Mouse (Mus musculus) adipocyte (in vitro differentiated cells): ENCODE measurements around the gene Senp8.
A peak's percentile ranks its signal among the peaks of the same experiment; 100 is the strongest.
"Not testable (repeated sequence)": the region's sequence is repeated elsewhere in the genome, so short reads cannot be mapped to it uniquely, and the experiment has no call there.

Source experiments
- DNase-seq: peaks from one replicate; pipeline ENCODE4 v3.0.0-alpha.2; 2016; ENCODE audit warnings: low spot score

Senp8 gene

DNA sequence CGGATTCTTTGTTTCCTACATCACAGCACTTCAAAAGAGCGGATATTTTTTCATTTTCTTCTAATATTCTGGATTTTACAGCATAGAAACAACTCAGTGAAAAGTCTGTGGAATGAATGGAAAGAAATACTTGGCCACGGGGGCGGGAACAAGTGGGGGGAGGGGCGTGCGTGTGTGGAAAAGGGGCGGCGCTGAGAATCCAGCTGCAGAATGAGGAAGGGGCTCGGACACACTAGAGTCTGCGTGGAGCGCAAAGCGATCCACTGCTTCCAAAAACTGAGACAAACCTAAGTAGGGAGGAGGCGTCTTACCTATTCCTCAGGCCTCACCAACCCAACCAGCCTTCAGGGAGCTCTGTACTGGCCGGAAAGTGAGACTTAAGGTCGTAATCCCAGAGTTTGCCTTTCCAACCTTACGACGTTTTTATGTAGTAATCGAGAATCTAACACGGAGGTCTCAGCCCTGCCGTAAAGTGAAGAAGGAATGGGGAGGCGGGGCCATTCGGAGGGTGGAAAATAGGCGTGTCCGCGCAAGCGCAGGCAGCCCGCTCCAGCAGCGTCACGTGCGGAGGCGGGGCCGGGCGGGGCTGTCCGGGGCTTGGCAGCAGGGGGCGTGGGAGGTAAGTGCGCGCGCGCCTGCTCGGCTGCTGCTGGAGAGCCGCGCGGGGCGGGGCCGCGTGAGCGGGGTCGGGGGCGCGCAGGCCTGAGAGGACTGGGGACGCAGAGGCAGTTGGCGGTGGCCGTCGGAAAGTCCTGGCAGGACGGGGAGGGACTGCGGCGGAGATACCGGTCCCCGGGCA, at the start of gene Senp8, which contains the start of gene Myo9a:
Senp8 (minus strand) TSS at position 444 of the 799 bp plus-strand sequence.
Myo9a (plus strand) TSS at position 630 of the 799 bp plus-strand sequence.
- peak; percentile 98 for DNase-seq

DNA sequence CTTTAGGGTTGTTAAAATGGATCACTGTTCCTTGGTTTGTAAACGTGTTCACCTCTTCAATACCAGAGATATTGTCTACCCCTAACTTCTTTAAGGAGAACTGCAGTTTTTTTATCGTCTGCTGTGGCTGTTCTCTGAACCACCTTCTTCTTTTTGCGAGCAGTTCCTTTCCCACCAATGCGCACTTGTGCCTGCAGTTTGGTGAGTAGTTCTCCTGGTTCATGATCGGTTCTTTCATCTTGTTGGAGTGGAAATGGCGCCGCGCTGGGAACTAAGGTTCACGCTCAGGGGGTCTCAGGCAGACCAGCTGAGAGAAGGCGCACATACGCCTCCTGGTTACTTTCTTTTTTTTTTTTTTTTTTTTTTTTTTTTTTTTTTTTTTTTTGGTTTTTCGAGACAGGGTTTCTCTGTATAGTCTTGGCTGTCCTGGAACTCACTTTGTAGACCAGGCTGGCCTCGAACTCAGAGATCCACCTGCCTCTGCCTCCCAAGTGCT, 16.5 kb upstream of the Senp8 start:
- DNase-seq, result not testable (repeated sequence)

DNA sequence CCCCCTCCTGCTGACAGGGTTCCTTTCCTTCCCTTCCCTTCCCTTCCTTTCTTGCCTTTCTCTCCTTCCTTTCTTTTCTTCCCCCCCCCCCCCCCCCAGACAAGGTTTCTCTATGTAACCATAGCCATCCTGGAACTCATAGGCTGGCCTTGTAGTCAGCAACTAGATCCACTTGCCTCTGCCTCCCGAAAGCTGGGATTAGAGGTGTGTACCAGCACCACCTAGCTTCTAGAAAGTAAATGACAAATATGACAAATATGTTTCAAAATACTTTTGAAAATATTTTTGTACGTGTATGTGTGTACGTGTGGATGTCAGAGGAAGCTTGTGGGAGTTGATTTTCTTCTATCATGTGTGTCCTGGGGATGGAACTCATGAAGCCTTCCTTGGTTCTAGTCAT, 10.0 kb upstream of the Senp8 start:
- peak; percentile 26 for DNase-seq

DNA sequence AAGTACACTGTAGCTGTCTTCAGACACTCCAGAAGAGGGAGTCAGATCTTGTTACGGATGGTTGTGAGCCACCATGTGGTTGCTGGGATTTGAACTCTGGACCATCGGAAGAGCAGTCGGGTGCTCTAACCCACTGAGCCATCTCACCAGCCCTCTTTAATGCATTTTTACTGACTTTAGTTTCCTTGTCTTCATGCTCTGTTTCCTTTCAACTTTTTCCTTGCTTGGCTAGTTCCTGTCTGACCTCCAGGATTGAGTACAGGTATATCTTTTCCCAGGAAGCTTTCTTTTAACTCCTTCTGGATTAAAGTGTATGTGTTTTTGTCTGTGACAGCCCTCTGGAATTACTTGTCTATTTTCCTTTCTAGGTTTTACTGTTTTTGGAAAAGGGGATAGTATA, 6.5 kb upstream of the Senp8 start:
- not testable (repeated sequence) for DNase-seq

DNA sequence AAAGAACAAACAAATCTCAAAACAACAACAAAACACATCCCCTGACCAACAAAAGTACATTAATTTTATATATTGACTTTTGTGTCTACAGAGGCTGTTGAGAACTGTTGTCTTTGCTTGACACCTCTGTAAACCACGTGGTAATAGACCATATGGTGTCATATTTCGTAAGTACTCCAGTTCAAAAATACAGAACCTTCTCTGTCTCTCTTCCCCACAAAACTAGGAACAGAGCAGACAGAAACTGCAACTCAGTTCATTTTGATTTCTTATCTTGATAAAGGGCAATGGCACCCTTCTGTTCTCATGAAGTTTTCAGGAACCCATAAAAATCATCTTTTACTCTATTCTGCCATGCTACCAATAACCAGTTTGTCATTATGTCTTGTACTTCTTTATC, 4.7 kb upstream of the Senp8 start:
- no peak for DNase-seq

DNA sequence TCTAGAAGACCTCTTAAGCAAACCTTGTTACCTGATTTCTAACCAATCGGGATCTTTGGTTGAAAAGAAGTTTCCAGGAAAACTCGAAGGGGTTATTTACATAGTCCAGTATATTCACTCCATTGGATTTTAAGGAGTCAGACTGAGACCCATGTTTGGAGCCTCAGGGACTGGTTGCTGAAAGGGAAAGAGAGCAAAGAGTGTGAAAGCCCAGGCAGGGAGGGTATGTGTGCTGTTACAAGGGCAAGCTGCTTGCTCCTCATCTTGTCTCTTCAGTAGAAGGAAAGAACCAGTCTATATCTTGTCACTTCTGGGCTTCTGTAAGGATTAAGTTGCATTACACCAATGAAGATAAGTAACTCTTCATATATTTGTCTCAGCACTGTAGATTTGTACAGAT, 1.5 kb upstream of the Senp8 start:
- DNase-seq, result peak; percentile 37

DNA sequence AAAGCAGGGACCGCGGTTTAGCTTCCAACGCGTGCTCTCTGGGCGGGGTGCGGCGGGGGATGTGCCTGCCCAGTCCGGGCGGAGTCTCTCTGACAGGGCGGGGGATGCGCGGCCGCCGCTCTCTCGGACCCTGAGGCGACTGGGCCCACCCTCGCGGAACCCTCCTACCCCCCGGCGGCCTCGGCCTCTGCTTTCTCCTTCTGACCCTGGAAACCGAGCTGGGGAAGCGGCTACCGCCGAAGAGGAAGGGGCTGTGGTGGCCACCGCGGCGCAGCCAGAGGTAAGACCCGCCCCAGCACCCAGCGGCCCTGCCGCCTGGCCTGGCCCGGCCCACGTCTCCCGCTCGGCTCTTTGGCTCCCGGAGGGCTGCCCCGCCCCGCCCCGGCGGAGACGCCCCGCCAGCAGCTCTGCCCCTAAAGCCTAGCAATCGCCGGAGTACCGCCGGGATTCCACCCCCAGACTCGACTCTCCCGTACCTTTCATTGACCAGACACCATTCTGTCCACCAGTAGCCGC, 614 bp upstream of the Senp8 start:
- peak; percentile 83 for DNase-seq

DNA sequence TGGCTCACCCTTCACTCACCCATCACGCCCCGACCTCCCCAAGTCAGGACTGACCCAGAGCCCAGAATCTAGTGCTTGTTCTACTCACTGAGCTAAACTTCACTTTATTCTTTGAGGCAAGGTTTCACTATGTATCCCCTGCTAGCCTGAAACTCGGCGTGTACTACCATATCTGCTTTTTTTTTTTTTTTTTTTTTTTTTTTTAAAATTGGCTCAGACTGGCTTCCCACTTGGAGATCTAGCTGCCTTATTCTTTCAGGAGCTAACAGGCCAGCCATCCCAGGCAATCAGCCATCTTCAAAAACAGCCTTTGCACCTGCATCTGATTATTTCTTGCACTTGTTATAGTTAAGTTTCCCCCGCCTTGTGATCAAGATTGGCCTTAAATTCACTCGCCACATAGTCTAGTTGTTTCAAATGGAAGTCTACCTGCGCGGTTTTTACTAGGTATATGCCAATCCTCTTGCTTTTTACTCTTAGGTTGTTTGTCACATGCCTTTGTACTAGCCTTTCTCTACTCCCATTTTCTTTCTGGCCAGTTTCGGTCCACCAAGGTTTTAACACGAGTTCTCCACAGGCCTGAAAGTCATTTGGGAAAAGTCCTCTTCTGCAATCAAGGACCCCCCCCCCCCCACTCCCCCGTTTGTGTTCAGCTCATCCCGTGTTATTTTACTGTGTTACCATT, 787 bp downstream of the Senp8 start:
- DNase-seq, result no peak

DNA sequence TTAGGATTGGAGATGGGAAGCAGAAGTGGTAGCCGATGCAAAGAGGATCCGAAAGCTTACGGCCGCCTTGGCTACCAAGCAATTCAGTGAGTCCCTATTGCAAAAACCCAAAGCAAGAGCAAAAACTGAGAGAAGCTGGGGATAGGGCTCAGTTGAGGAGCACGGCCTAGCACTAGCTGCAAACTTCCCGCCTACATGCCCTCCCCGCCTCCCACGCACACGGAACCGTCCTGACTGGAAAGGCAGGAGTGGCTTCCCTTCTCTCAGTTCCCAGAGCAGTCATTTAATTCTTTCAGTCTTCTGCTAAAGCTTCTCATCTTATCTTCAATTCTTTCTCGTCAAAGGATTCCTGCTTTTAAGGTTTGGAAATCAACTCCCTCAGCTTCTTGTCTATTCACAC, 1.5 kb downstream of the Senp8 start:
- no peak for DNase-seq

DNA sequence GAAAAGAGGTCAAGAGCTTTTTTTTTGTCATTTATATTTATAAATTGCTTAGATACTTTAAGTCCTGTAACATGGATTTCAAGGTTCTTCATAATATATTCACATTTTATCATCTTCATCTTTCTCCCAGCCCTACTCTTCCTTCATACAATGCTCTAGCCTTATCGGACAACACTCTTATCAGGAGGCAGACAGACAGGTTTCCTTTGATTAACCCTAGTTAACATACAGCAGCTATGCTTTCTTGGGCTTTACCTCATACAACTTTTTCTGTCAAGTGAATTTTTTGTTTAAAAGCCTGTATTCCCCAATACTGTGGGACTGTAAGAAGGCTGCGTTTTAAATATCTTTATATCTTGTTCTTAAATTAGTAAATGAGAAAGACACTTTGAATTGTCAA, 2.1 kb downstream of the Senp8 start:
- no peak for DNase-seq

DNA sequence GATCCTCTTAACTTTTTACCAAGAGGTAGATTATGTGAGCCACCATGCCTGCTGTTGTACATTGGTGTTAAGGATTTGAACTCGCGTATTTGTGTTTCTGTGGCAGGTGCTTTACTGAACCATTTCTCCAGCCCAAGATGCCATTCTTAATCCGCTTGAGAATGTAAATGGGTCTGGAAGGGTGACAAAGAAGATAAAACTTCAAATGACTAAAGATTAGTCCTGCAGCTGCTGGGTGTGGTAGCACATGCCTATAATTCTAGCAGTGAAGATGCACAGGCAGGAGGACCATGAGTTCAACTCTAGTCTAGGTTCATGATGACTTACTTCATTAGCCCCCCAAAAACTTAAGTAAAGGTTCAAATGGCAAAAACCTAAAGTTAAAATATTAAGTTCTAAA, 6.6 kb downstream of the Senp8 start:
- DNase-seq, result no peak

DNA sequence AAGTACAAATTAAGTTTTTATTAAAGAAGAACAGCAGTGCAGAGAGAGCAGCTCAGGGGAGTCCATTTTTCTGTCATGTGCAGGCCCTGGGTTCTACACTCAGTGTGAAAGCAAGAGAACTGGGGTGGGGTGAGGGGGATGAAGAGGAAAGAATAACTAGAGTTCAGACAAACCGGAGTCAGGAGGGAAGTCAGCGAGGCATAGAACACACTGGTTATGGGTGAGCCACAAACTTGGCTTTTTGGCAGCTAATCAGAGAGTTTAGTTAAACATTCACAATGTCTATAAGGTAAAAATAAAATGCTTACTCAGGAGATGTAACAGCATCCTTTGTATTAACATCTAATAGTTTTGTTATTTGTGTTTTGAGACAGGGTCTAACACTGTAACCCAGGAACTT, 9.9 kb downstream of the Senp8 start:
- no peak for DNase-seq

DNA sequence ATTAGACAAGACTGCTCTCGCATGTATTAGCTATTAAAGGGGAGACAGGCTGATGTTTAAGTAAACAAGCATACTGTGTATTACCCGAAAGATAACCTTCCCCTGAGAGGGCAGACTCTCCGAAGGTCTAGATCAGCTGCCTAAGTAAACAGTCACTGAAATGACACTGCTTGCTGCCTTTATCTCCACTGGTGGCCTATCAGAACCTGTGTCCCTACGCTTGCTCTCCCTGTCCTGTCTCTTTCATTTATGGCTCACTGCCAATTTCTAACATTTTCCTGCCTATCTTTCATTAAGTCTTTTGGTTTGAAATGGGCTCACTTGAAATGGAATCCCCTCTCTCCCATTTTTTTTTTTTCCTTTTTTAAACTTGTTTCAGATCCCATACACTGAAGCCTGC, 15.1 kb downstream of the Senp8 start:
- DNase-seq, result no peak

DNA sequence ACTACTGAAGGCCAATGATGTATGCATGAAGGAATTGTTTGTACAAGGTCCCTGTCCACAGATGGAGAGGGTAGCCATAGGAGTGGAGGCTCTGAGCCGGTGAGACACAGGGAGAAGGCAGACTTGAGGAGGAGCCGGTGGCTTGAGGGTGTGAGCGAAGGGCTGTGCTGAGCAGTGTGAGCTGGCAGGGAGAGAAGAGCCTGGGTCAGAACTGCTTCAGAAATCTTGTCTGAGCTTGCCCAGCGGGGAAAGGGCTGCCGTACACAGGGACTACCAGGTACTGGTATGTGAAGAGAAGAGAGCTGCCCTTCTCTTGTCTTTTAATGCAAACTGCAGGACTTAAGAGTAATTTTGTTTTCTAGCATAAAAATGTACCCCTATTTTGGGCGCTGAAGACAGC, 17.4 kb downstream of the Senp8 start:
- peak; percentile 61 for DNase-seq

DNA sequence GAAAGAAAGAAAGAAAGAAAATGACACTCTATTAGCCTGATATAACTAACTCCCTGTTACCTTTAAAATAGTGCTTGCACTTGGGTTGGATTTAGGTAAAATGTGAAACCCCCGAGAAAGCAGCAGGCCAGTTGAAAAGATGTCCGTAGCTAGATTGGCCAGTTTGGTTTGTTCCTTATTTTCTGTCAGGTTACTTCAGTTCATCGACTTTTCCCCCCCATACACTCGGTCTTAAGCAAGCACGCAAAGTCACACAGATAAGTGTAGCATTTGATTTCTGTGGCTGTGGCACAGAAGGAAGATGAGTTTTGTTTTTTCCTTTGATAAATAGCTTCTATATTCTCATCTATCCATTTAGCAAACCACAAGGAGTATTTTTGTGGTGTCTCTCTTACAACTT, 19.4 kb downstream of the Senp8 start:
- DNase-seq, result peak; percentile 14

DNA sequence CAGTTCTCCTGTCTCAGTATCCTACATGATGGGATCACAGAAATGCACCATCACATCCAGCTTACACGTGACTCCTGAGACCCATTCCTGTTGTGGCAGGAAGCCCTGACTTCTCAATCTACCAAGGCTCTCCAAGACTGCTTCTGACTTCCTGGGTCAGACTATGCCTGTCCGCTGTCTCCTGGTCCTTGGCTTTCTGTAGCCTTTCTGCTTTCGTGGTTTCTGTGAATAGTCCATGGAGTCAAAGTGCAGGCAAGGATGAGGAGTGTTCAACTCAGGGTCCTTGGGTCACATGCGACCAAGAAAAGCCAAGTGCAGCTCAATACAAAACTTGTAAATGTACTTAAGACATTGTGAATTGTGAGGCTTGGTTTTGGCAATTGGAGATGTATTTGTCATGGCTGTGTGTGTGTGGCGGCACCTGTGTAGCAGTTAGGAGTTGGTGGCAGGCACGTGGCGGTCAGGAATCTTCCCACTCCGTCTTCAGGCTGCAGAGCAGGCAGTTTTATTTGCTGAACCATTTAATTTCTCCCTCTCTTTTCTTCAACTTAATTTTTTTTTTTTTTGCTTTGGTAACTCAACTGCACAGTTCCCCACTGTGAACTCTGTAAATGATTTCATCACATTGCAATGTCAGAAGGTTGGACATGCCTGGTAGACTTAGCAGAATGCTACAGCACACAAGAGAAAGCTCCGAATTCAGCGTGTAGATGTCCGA, 22.8 kb downstream of the Senp8 start:
- DNase-seq, result peak; percentile 46

DNA sequence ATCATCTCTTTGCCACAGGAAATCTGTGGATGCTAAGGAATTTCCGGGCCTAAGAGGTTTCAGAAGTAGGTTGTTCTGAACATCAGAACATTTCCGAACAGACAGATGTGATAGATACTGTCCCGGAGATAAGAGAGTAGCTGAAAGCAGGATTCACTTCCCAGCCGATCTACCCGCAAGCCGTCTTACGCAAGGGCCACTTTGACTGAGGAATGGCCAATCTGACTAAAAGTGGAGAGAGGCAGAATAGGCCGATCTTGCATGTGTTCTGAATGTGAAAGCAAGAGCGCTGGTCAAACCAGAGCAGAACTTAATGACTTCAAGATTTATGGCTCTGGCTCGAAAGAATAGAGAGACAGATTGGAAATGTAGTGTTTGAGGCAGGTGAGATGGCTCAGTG, 25.0 kb downstream of the Senp8 start:
- peak; percentile 17 for DNase-seq

DNA sequence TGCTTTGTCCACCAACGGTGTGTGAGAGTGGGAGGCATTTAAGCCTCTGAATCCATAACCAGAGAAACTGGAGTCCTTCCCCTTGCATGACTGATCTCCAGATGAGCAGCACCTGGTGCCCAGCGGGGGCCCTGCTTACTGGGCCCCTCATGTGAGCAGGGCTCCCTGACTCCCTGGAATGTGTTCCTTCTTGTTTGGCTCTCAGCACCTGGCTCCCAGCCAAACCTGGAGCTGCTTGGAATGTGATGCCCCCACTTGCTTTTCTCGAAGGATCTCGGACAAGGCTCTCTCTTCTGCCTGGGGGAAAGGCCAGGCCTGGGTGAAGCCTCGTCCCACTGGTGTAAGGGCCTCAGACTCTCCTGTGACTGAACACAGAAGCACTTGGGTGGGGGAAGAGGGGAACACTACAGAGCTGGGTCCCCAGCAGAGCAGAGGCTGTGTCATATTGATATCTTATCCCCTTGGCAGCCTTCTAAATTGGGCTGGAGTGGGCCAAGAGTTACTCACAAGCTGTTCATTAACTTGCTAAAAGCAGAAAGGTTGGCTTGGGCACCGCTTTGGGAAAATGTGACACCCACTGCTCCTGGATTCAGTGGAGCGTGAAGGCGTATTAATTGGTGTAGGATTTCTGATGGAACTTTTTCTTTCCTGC, 26.6 kb downstream of the Senp8 start:
- no peak for DNase-seq

DNA sequence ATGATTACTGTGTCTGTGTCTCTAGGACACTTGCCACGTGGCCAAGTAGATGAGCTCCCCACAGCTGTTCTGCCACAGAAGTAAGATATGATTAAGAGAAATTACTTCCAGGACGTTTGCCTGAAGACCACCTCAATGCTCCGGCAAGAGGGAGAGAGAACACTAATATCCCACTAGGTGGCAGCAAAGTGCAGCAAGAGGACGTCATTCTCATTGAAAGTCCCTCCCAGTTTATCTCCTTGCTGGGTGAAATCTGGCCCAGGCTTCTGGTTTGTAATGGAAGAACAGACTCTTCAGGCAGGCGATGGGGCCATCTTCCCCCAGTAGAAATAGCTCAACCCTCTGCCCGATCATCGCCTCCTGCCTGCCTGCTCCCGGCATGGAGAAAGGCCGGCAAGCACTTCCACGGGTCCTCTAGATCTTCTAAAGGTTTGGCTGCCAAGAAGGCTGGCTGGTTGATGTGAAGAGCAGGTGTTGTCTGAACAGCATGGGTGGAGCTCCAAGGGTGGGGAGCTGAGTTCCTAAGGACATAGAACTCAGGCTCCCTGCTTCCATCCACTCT, 27.3 kb downstream of the Senp8 start:
- DNase-seq, result peak; percentile 84

DNA sequence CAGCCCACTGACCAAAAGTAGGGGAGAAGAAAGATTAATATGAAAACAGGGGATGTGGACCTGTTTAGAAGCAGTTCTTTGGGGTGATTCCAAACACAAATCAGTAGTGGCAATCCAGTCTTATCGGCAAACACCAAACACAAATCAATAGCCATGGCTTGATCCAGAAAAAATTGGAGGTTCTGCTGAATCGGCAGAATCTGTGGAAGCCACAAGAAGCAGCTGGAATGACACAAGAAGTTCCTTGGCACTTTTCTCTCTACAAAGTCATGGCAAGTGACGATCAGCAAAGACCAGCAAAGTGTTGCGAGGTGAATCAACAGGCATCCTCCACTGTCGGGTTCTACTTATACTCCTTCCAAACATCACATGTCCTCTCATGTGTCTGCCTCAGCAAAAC, 29.4 kb downstream of the Senp8 start:
- no peak for DNase-seq

DNA sequence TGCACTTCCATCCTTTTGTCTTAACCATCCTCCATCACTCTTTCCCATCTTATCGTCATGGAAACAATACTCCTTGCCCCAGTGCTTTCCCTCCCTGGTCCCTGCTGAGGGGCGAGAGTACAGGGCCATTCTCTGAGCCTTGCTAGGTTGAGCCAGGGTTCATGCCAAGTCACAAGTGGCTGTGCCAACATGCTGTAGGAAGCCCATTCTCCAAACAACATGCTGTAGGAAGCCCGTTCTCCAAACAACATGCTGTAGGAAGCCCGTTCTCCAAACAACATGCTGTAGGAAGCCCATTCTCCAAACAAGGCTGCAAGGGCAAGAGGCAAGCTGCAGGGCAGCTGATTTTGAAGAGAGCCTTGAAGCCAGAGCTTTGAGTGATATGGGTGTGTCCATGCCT, 32.3 kb downstream of the Senp8 start:
- no peak for DNase-seq
